Mouse (Mus musculus) myocyte (in vitro differentiated cells): ENCODE data around the gene Ptbp1. TPM values are rescaled to one million over a fixed set of nuclear protein-coding genes. Genes with fewer than 3 reads are reported as not detected.

Experiments
- H3K27me3 ChIP-seq: one replicate; pipeline ENCODE4 v1.6.1; 2011; ENCODE audit not compliant: control insufficient read depth, insufficient read depth, insufficient read length
- H3K36me3 ChIP-seq: one replicate; pipeline ENCODE4 v1.6.1; 2011; ENCODE audit not compliant: control insufficient read depth, insufficient read depth
- H3K4me2 ChIP-seq: one replicate; pipeline ENCODE4 v1.6.1; 2011; ENCODE audit warnings: low read depth, control low read depth
- H3K4me3 ChIP-seq: one replicate; pipeline ENCODE4 v1.5.1; 2011; ENCODE audit warnings: mild to moderate bottlenecking, control low read depth, moderate library complexity
- H3K79me2 ChIP-seq: one replicate; pipeline ENCODE4 v1.6.1; 2011; ENCODE audit not compliant: control insufficient read depth, insufficient read depth
- H3ac ChIP-seq: one replicate; pipeline ENCODE4 v1.6.1; 2011; ENCODE audit not compliant: control insufficient read depth, insufficient read length
- CEBPB ChIP-seq: IDR thresholded peaks from 2 replicates; pipeline ENCODE4 v1.6.1; 2011; ENCODE audit warnings: mild to moderate bottlenecking, moderate library complexity; ENCODE audit not compliant: poor library complexity, insufficient read depth, severe bottlenecking
- E2F4 ChIP-seq: IDR thresholded peaks from one replicate; pipeline ENCODE4 v1.6.1; 2011; ENCODE audit warnings: mild to moderate bottlenecking, control low read depth, moderate library complexity; ENCODE audit not compliant: insufficient read depth
- MAX ChIP-seq: IDR thresholded peaks from one replicate; pipeline ENCODE4 v1.6.1; 2011; ENCODE audit warnings: low read depth, mild to moderate bottlenecking, control low read depth
- MYOD1 ChIP-seq, 3 experiments: IDR thresholded peaks; one replicate each; pipeline ENCODE4 v1.6.1; 2011; ENCODE audit warnings: control low read depth in 2 of 3, low read depth in 2 of 3, mild to moderate bottlenecking in 2 of 3, moderate library complexity in 1 of 3; ENCODE audit not compliant: insufficient read length in 2 of 3, control insufficient read depth in 1 of 3
- MYOG ChIP-seq, 3 experiments: IDR thresholded peaks; one replicate each; pipeline ENCODE4 v1.6.1; 2011; ENCODE audit warnings: control low read depth in 2 of 3, low read depth in 2 of 3, mild to moderate bottlenecking in 2 of 3; ENCODE audit not compliant: insufficient read length in 2 of 3, control insufficient read depth in 1 of 3, insufficient read depth in 1 of 3
- POLR2A ChIP-seq: IDR thresholded peaks from one replicate; pipeline ENCODE4 v1.6.1; 2011; ENCODE audit warnings: low read depth, mild to moderate bottlenecking, control low read depth, moderate library complexity; ENCODE audit not compliant: insufficient read length
- POLR2AphosphoS2 ChIP-seq: IDR thresholded peaks from one replicate; pipeline ENCODE4 v1.6.1; 2011; ENCODE audit warnings: low read depth, control low read depth; ENCODE audit not compliant: insufficient read length
- REST ChIP-seq: IDR thresholded peaks from one replicate; pipeline ENCODE4 v1.6.1; 2011; ENCODE audit warnings: mild to moderate bottlenecking, control low read depth, moderate library complexity; ENCODE audit not compliant: insufficient read depth, insufficient read length
- SRF ChIP-seq: IDR thresholded peaks from one replicate; pipeline ENCODE4 v1.6.1; 2011; ENCODE audit warnings: low read depth; ENCODE audit not compliant: control insufficient read depth, insufficient read length
- TCF12 ChIP-seq: IDR thresholded peaks from one replicate; pipeline ENCODE4 v1.6.1; 2011; ENCODE audit warnings: mild to moderate bottlenecking, control low read depth; ENCODE audit not compliant: poor library complexity, insufficient read depth, severe bottlenecking
- TCF3 ChIP-seq: IDR thresholded peaks from one replicate; pipeline ENCODE4 v1.6.1; 2011; ENCODE audit warnings: low read depth, control low read depth; ENCODE audit not compliant: insufficient read length
- USF1 ChIP-seq: IDR thresholded peaks from one replicate; pipeline ENCODE4 v1.6.1; 2011; ENCODE audit warnings: low read depth, mild to moderate bottlenecking, control low read depth, moderate library complexity
- polyA plus RNA-seq: library from polyadenylated mRNA; unstranded; fragments of >200 nt; fragmentation: generic; extraction: Trizol; gene quantifications from one replicate; pipeline ENCODE4 v1.2.1, GENCODE M21; 2012; ENCODE audit warnings: missing spikeins

Ptbp1 gene
- polyA plus RNA-seq, 1 experiment: 158 TPM

GRCm38 (mm10) chr10:79872862-79873261 is 18.6 kb downstream of the Ptbp1 start:
- Histone ChIP-seq H3K79me2 (no peaks in the 10 kb centered on the region), H3K27me3 (no peaks in the 10 kb centered on the region), H3ac (no peak overlapping the region), H3K4me3 (no peak overlapping the region), H3K36me3 (no peaks in the 10 kb centered on the region), H3K4me2 (no peak overlapping the region)
- TF ChIP-seq TCF3 (no peak), TCF12 (no peak), MYOG (IDR thresholded peaks at IDR 0.05; ENCODE audit: control insufficient read depth in 1 of 3, insufficient read depth in 1 of 3, insufficient read length in 2 of 3, low read depth in 2 of 3) (no peak), POLR2AphosphoS2 (no peak), USF1 (no peak), MYOD1 (IDR thresholded peaks at IDR 0.05; ENCODE audit: control insufficient read depth in 1 of 3, insufficient read length in 2 of 3, low read depth in 2 of 3) (no peak), REST (no peak), SRF (no peak), MAX (no peak), CEBPB (no peak), E2F4 (no peak), POLR2A (no peak)

GRCm38 (mm10) chr10:79873313-79873712 is 19.1 kb downstream of the Ptbp1 start:
- Histone ChIP-seq H3K79me2 (no peaks in the 10 kb centered on the region), H3K4me3 (peak overlapping the region; percentile 12), H3ac (no peak overlapping the region), H3K27me3 (no peaks in the 10 kb centered on the region), H3K4me2 (peak overlapping the region; percentile 92), H3K36me3 (no peaks in the 10 kb centered on the region)
- TF ChIP-seq MYOG (IDR thresholded peaks at IDR 0.05; ENCODE audit: control insufficient read depth in 1 of 3, insufficient read depth in 1 of 3, insufficient read length in 2 of 3, low read depth in 2 of 3) (peak in 1 of 3 experiments; percentile 34), TCF12 (no peak), MYOD1 (IDR thresholded peaks at IDR 0.05; ENCODE audit: control insufficient read depth in 1 of 3, insufficient read length in 2 of 3, low read depth in 2 of 3) (peak in 1 of 3 experiments; percentile 17)

- Histone ChIP-seq H3K4me3 (peak overlapping the region; percentile 12), H3K27me3 (no peaks in the 10 kb centered on the region), H3K79me2 (no peaks in the 10 kb centered on the region), H3ac (peak overlapping the region; percentile 1), H3K36me3 (no peaks in the 10 kb centered on the region), H3K4me2 (peak overlapping the region; percentile 92)
- no peak for TF ChIP-seq CEBPB
- TF ChIP-seq SRF: no peak
- no peak for TF ChIP-seq POLR2AphosphoS2
- no peak for TF ChIP-seq E2F4
- TF ChIP-seq TCF12: no peak
- no peak for TF ChIP-seq MYOD1 (IDR thresholded peaks at IDR 0.05; ENCODE audit: control insufficient read depth in 1 of 3, insufficient read length in 2 of 3, low read depth in 2 of 3)
- TF ChIP-seq REST: no peak
- TF ChIP-seq MYOG (IDR thresholded peaks at IDR 0.05; ENCODE audit: control insufficient read depth in 1 of 3, insufficient read depth in 1 of 3, insufficient read length in 2 of 3, low read depth in 2 of 3): no peak
- no peak for TF ChIP-seq POLR2A
- no peak for TF ChIP-seq MAX
- TF ChIP-seq TCF3: no peak
- TF ChIP-seq USF1: no peak
Measured at GRCm38 (mm10) chr10:79873715-79874289, 19.6 kb downstream of the Ptbp1 start.

DNA sequence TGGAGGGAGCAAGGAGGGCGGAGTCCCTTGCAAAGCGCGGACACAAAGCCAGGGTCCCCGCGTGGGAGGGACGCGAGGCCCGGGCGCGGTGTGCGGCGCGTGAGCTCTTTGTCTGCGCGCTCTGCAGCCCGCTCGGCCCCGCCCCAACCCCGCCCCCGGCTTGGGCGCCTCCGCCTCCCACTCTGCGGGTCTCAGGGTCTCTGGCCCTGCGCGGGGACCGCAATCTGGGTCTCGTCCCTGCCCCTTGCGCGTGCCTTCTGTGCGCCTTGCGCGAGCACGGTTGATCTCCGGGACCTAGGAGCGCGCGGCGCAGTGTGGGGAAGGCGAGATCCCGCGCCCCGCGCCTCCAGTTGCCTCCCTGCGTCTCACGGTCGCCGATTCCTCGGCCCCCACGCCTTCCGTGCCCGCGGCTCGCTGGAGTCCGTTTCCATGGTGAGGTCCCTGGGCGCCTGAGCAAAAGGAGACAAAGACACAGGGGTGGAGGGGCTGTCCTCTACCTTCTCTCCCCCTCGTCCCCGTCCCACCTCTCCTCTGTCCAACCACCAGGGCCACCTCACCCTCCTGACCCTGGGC is 20.1 kb downstream of the Ptbp1 start, which contains the start of the genes Prtn3 and Plppr3:
TSS of gene Prtn3 (plus strand) at position 187 of the 573 bp plus-strand sequence.
TSS of gene Plppr3 (minus strand) at position 345 of the 573 bp plus-strand sequence.
- no peak for TF ChIP-seq SRF
- no peak for TF ChIP-seq POLR2A
- TF ChIP-seq E2F4: no peak
- no peak for TF ChIP-seq USF1
- TF ChIP-seq TCF3: no peak
- Histone ChIP-seq H3K36me3 (no peaks in the 10 kb centered on the region), H3K79me2 (no peaks in the 10 kb centered on the region), H3K4me2 (peak within 1 kb of the TSS; percentile 92), H3K4me3 (peak within 1 kb of the TSS; percentile 12), H3ac (peak within 1 kb of the TSS; percentile 1), H3K27me3 (no peaks in the 10 kb centered on the region)

- H3ac ChIP-seq: no peak overlapping the region
- no peak for TF ChIP-seq MYOD1 (IDR thresholded peaks at IDR 0.05; ENCODE audit: control insufficient read depth in 1 of 3, insufficient read length in 2 of 3, low read depth in 2 of 3)
- no peak for TF ChIP-seq MYOG (IDR thresholded peaks at IDR 0.05; ENCODE audit: control insufficient read depth in 1 of 3, insufficient read depth in 1 of 3, insufficient read length in 2 of 3, low read depth in 2 of 3)
- TF ChIP-seq MAX: no peak
- no peak for TF ChIP-seq E2F4
- no peak for TF ChIP-seq TCF3
- no peak for TF ChIP-seq REST
- no peak for TF ChIP-seq CEBPB
- TF ChIP-seq USF1: no peak
- TF ChIP-seq SRF: no peak
- TF ChIP-seq TCF12: no peak
- TF ChIP-seq POLR2AphosphoS2: no peak
- TF ChIP-seq POLR2A: no peak
Measured at GRCm38 (mm10) chr10:79877174-79877573, 22.9 kb downstream of the Ptbp1 start.

More at GRCm38 (mm10) chr10:79877174-79877573, 22.9 kb downstream of the Ptbp1 start:
- Histone ChIP-seq H3K36me3 (no peaks in the 10 kb centered on the region), H3K4me3 (no peak overlapping the region), H3K79me2 (no peaks in the 10 kb centered on the region), H3K4me2 (no peak overlapping the region), H3K27me3 (no peaks in the 10 kb centered on the region)
